In genomic region chr3:51593506-51593905, GRCm38 (mm10) we compare ENCODE assay signal across 14 mouse cellular contexts.
"Had no signal": no experiment of that assay in that cellular context is flagged by ENCODE, and none has a peak within 500 bp of the region (broad histone marks: within the 10 kb centered on the region; RNA-seq: fewer than 3 reads in every experiment).

No protein-coding gene starts in this region.

- H3K9ac ChIP-seq: kidney, embryonic 15.5 days; limb, embryonic 15.5 days; liver, embryonic 12.5 days; lung, embryonic 15.5 days; neural tube, embryonic 12.5 days had no signal

- ATAC-seq: liver, embryonic 12.5 days had no signal

- H3K27ac ChIP-seq: kidney, embryonic 15.5 days; limb, embryonic 15.5 days; liver, embryonic 12.5 days; lung, embryonic 15.5 days; macrophage; midbrain, embryonic 10.5 days; neural tube, embryonic 12.5 days had no signal

- H3K27me3 ChIP-seq: kidney, embryonic 15.5 days; limb, embryonic 15.5 days; lung, embryonic 15.5 days; neural tube, embryonic 12.5 days had no signal

- H3K4me1 ChIP-seq: kidney, embryonic 15.5 days; liver, embryonic 12.5 days; lung, embryonic 15.5 days; neural tube, embryonic 12.5 days had no signal

- H3K4me3 ChIP-seq: kidney, embryonic 15.5 days; limb, embryonic 15.5 days; liver, embryonic 12.5 days; lung, embryonic 15.5 days; midbrain, embryonic 10.5 days; myocyte; neural tube, embryonic 12.5 days had no signal

- H3K36me3 ChIP-seq: kidney, embryonic 15.5 days; limb, embryonic 15.5 days; liver, embryonic 12.5 days; lung, embryonic 15.5 days; midbrain, embryonic 10.5 days; neural tube, embryonic 12.5 days had no signal

- H3K9me3 ChIP-seq: kidney, embryonic 15.5 days; limb, embryonic 15.5 days; liver, embryonic 12.5 days; lung, embryonic 15.5 days; midbrain, embryonic 10.5 days; neural tube, embryonic 12.5 days had no signal

- H3K4me2 ChIP-seq: kidney, embryonic 15.5 days; limb, embryonic 15.5 days; liver, embryonic 12.5 days; lung, embryonic 15.5 days; neural tube, embryonic 12.5 days had no signal

- DNase-seq: kidney, postnatal 36 days; layer of hippocampus, adult 9-11 months; layer of hippocampus, postnatal 36 days; lung, postnatal 14 days; midbrain, embryonic 14.5 days; thymus, postnatal 36 days had no signal
